Mouse (Mus musculus) right cerebral cortex, postnatal 4 days (tissue): ENCODE measurements around the gene Unc79.

Source experiments
- DNase-seq: peaks from one replicate; pipeline ENCODE4 v3.0.0-alpha.2; 2022

Gene Unc79

DNA sequence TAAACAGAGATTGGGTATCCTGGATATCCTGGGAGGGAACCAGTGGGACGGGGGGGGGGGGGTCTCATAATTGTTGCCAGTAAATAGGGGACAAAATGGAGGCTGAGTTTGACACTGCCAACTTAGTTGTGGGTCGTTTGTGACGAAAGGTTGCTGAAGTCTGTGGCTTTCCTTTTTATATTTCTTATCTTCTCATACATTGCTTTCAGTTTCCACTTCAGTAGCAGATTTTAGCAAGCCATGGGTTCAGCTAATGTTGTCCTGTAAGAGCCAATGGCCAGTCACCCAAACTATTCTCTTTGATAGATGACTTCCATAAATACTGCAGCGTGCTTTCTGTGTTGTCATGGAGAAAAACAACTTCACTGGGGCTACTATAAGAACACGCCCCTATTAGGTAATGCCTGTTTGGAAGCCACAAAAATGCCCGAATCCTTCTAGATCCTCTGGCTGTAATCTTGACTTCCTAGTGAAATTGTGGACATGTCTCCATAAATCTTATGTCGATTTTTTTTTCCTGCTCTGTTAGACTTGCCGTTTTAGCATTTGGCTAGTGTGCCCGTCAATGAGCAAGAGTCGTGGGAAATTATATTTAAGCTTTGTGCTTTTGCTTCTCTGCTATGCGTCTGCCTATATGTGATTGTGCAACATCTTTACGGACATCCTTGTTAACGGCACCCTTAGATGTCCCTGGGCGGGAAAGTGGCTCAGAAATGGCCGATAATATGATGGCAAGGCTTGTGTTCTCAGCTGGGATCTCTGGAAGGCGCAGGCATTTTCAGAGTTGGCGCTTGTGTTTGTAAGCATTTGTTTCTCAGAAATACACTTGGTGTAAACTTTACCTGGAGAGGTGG lies 181.0 kb downstream of the Unc79 start:
- DNase-seq = no peak

DNA sequence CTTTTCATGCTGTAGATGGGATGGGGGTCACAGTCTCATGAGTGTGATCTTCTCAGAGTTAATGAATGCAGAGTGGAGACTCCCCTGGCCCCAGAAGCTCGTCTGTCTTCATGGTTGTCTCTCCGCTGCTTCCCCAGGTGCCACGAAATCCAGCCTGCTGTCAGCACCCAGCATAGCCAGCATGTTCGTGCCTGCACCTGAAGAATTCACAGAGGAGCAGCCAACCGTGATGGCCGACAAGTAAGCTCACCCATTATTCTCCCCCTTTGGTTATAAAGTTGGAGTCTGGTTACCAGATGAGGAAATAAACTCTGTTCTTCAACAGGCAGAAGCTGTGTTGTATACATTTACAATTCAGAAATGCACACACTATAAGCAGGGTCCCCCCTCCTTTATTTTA lies 182.8 kb downstream of the Unc79 start:
- DNase-seq = no peak

DNA sequence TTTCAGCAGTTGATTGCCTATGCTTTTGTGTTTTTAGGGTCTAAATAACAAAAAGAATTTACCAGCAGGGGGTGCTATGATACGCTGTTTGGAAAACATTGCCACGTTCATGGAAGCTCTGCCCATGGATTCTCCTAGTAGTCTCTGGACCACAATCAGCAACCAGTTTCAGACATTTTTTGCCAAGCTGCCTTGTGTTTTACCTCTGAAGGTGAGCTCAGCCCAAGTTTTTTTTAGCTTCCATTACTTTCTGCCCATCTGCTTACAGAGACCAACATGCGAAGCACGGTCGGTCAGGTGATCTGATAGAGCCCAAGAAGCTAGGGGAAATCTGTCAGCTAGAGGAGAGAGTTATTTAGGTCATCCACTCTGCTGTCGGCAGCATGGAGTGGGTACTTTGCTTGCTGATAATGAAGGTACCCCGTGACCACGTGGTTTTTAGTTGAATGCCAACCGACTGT lies 193.9 kb downstream of the Unc79 start:
- peak; percentile 13 for DNase-seq

DNA sequence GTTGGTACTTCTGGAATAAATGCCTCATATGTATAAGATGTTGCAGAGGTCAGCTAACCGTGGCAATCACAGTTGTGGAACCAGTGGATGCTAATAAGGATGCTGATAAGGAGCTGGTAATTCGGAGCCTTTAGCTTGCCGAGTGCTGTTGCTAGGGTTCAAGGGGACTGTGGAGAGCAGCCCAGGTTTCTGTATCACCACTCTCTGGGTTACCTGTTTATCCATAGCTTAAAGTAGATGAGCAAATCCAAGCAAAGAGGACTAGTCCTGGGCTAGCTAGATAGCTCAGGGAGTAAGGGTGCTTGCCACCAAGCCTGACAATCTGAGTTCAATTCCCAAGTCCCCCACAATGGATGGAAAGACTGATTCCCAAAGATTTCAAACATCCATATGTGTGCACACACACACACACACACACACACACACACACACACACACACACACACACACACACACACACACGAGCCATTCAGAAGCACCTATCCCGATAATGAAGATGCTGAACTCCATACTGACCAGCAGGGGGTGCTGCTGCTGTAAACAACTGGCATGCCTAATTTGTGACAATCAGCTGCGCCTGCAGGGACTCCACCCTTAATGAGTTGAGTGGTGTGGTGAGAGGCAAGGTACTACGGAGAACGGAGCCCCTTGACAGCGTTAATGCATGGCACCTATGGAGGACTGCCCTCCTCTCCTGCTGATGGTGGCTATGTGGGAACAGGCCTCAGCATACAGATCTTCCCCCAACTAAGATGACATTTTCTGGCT lies 195.3 kb downstream of the Unc79 start:
- DNase-seq = peak; percentile 54

GRCm38 (mm10) chr12:103150247-103150646 lies 201.6 kb downstream of the Unc79 start:
- DNase-seq = no peak

GRCm38 (mm10) chr12:103154927-103155326 lies 206.3 kb downstream of the Unc79 start:
- no peak for DNase-seq

GRCm38 (mm10) chr12:103155406-103155805 lies 206.7 kb downstream of the Unc79 start:
- no peak for DNase-seq

DNA sequence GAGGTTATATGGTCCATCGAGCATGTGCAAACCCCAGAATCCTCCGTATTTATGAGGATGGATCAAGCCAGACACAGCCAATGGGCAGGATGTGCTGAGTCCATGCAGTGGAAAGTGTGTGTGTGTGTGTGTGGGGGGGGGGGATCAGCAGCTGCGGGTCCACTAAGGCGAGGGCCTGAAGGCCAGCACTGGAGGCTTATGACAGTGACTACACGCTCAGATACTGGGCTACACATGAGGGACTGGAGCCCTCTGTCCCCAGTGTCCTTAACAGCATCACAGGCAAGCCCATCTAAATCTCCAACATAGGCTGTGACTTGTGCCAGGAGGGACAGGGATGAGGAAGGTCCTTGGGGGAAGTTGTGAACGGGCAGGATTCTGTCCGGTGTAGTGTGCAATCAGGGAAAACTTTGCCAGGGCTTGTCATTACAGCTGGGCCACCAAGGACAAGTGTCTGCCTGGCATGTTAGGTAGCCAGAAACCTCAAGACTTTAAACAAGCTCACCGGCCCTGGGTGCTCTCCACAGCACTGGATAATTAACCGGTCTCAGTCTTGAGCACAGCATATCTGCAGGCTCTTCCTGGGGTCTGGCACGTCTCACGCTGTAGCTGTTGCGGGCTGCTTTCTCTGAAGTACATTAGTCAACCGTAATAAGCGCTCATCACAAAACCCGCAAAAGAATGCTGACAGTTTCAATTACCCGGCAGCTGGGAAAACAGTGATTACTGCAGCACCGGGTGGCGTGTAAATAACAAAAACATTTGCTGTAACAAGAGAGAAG lies 208.7 kb downstream of the Unc79 start:
- DNase-seq = no peak

- no peak for DNase-seq
These were observed 210.4 kb downstream of the Unc79 start for GRCm38 (mm10) chr12:103159016-103159415.

- no peak for DNase-seq
These were observed 212.1 kb downstream of the Unc79 start for GRCm38 (mm10) chr12:103160721-103161120.

DNA sequence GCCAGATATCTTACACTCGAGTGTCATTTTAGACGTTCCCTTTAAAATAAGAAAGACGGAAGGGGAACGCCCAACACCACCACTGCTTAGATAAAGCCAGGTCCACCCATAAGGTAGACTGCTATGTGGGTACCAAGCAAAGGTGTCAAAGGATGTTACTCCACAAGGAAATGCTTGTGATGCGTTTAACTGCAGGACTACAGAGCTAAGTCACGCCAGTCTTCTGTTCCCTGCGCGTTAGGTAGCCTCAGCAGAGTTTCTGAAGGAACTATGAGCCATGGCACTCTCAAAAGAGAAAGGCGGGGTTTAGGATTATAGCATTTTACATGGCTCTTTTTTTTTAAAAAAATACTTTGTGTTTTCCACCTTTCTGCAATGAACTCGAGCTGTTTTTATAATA lies 214.9 kb downstream of the Unc79 start:
- no peak for DNase-seq

- no peak for DNase-seq
These were observed 215.7 kb downstream of the Unc79 start for GRCm38 (mm10) chr12:103164101-103165030.

GRCm38 (mm10) chr12:103168892-103169291 lies 220.2 kb downstream of the Unc79 start:
- DNase-seq = no peak

DNA sequence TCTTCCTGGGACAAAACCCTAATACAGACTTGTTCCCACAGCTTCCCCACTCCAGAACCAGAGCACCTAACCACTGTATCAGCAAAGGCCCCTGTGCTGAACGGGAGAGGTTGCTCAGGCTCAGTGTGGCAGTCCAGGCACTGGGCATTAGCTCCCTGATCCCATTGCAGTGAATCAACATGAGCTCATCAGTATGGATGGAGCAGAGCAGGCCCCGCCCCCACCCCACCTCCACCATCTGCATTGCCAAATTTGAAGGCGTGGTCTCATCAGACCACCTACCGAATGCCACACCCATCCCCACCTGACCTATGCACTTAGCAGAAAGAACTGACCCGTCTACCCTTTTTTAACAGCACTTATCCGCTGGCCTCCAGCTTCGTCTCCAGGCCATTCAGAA lies 234.4 kb downstream of the Unc79 start:
- no peak for DNase-seq

DNA sequence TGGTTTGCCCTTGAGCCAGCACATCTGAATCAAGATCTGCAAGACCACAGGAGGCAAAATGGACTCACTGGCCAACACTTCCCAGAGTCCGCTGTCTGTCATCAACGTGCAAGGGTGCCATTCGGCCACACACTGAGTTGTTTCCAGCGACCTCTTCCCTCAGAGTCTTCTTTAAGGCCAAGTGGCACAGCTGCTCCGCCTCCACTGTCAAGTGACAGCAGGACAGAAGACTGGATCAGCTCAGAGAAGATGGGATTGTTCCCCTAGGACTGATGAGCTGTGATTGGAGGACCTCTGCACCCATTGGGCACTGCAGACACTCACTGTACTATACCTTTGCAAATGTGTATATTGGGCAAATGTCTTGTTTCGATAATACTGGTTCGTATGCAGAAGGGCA lies 238.4 kb downstream of the Unc79 start:
- no peak for DNase-seq

- DNase-seq = no peak
These were observed 239.6 kb downstream of the Unc79 start for GRCm38 (mm10) chr12:103188223-103188622.

DNA sequence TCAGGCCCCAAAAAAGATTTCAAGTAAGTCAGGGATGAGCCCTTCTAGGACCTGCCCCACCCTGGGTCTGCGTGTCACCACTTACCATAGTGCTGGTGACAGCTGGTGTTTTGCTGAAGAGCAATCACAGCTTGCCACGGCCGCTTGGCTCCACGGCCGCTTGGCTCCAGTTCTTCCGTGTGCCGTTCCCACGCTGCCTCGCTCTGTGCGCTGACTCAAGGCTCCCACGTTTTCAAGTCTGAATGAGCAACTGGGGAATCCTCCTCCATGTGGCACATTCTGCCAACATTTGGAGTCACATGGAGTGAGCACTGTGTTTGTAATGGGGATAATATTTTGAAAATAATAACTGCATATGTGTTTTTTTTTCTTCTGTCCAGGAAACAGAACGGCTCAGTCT lies 241.1 kb downstream of the Unc79 start:
- peak; percentile 36 for DNase-seq

GRCm38 (mm10) chr12:103192996-103193395 lies 244.3 kb downstream of the Unc79 start:
- DNase-seq = no peak

- DNase-seq = peak; percentile 33
These were observed 254.2 kb downstream of the Unc79 start for GRCm38 (mm10) chr12:103202592-103203544.

- DNase-seq = no peak
These were observed 256.9 kb downstream of the Unc79 start for GRCm38 (mm10) chr12:103205561-103205960.

- no peak for DNase-seq
These were observed 260.9 kb downstream of the Unc79 start for GRCm38 (mm10) chr12:103209581-103209980.
